Mouse (Mus musculus) forebrain, embryonic 16.5 days (tissue): ENCODE results near the gene Prkar2a. TPM values are rescaled to one million over a fixed set of nuclear protein-coding genes. Genes with fewer than 3 reads are reported as not detected.
"Not testable (repeated sequence)": the region's sequence is repeated elsewhere in the genome, so short reads cannot be mapped to it uniquely, and the experiment has no call there.

Experiments
- ATAC-seq: fragments of 200-750 bp; cut with Nextera tagmentation; 2 replicates; pipeline ENCODE4 v1.8.0; 2017; ENCODE audit warnings: mild to moderate bottlenecking, moderate library complexity
- H3K27ac ChIP-seq: fragments of 300-500 bp; sonication (generic); 2 replicates; pipeline ENCODE4 v1.5.1; 2014; ENCODE audit warnings: low read length, control low read depth
- H3K27me3 ChIP-seq: fragments of 300-500 bp; sonication (generic); replicated peaks from 2 replicates; pipeline ENCODE4 v1.6.1; 2014; ENCODE audit warnings: low read length; ENCODE audit not compliant: control insufficient read depth, insufficient read depth
- H3K36me3 ChIP-seq: fragments of 300-500 bp; sonication (generic); 2 replicates; pipeline ENCODE4 v1.6.1; 2014; ENCODE audit not compliant: control insufficient read depth, insufficient read depth
- H3K4me1 ChIP-seq: fragments of 300-500 bp; sonication (generic); replicated peaks from 2 replicates; pipeline ENCODE4 v1.6.1; 2014; ENCODE audit warnings: low read length; ENCODE audit not compliant: control insufficient read depth, insufficient read depth
- H3K4me2 ChIP-seq: fragments of 300-500 bp; sonication (generic); 2 replicates; pipeline ENCODE4 v1.6.1; 2014; ENCODE audit warnings: mild to moderate bottlenecking, low read length, control low read depth
- H3K4me3 ChIP-seq: fragments of 300-500 bp; sonication (generic); replicated peaks from 2 replicates; pipeline ENCODE4 v1.5.1; 2014; ENCODE audit warnings: mild to moderate bottlenecking, low read length, control low read depth
- H3K9ac ChIP-seq: fragments of 300-500 bp; sonication (generic); replicated peaks from 2 replicates; pipeline ENCODE4 v1.6.1; 2014; ENCODE audit warnings: low read depth, low read length, control low read depth
- H3K9me3 ChIP-seq: fragments of 300-500 bp; sonication (generic); 2 replicates; pipeline ENCODE4 v1.6.1; 2016; ENCODE audit warnings: low read length; ENCODE audit not compliant: control insufficient read depth
- WGBS: fragments of 180-500 bp; shearing (Covaris S2); extraction: QIAGEN DNeasy Blood & Tissue Kit; methylation state at CpG from one replicate; pipeline ENCODE4 v1.1.7; 2014; 5-methylcytosine and 5-hydroxymethylcytosine counted together
- polyA plus RNA-seq: library from polyadenylated mRNA; unstranded; fragments of >200 nt; fragmentation: Nextera tagmentation; extraction: Ambion mirVana; gene quantifications from 2 replicates; pipeline ENCODE4 v1.2.1, GENCODE M21; 2015

Gene Prkar2a
- 37.6 and 41.3 TPM in 2 replicates for polyA plus RNA-seq

DNA sequence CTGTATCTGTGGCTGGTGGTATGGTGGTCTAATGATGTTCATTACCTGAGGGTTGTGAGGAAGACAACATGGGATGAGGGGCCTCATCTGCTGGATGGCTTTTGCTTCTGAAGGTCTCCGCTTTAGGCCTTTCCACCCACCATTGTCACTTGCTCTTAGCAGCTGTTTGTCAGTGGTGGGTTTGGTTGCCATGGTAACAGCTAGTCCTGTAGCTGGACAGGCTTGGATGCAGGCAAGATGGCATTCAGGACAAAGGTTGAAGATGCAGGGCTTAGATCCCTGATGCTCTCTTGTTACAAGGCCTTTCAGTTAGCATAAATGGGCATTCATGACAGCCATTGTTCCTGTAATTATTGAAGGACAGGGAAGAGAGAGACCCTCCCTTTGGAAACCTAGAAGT, at the start of gene Prkar2a:
TSS of gene Prkar2a (plus strand) at position 209 of the 400 bp plus-strand sequence.
- H3K9me3 ChIP-seq: no peaks in the 10 kb centered on the region
- H3K4me1 ChIP-seq: peaks cover 15% of the 10 kb centered on the region
- WGBS: 24% methylated on average over 1 of the region's 1 CpGs
- H3K9ac ChIP-seq: no peak within 1 kb of the TSS
- no peak within 1 kb of the TSS for H3K4me3 ChIP-seq
- no peak for ATAC-seq
- no peaks in the 10 kb centered on the region for H3K27me3 ChIP-seq
- peak within 1 kb of the TSS; percentile 18; the same call in 1 of the 2 replicates for H3K27ac ChIP-seq
- H3K36me3 ChIP-seq: no peaks in the 10 kb centered on the region; the same call in 1 of the 2 replicates
- no peak within 1 kb of the TSS for H3K4me2 ChIP-seq

GRCm38 (mm10) chr9:108639825-108640224, 49.3 kb upstream of the Prkar2a start:
- no peak overlapping the region for H3K9ac ChIP-seq
- no peak overlapping the region for H3K27ac ChIP-seq
- H3K27me3 ChIP-seq: no peaks in the 10 kb centered on the region
- 93% methylated on average over 2 of the region's 2 CpGs for WGBS
- H3K9me3 ChIP-seq: no peaks in the 10 kb centered on the region
- no peaks in the 10 kb centered on the region for H3K4me1 ChIP-seq
- no peaks in the 10 kb centered on the region; the same call in 1 of the 2 replicates for H3K36me3 ChIP-seq
- no peak overlapping the region for H3K4me2 ChIP-seq
- H3K4me3 ChIP-seq: no peak overlapping the region
- ATAC-seq: no peak

DNA sequence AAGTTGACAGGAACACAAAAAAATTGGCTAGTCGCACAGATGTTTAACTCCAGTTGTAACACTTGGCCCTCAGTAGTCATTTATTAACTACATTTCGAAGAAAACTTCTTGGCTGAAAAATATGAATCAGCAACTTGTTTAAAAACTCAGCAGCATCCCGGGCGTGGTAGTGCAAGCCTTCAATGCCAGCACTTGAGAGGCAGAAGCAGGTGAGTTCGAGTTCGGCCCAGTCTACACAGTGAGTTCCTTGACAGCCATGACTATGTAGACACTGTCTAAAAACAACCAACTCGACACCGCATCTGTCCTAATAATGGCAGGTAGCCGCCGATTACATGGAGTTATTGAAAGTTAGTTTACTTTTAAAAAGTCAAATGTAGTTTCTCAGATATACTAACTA, 40.9 kb upstream of the Prkar2a start:
- H3K27ac ChIP-seq: no peak overlapping the region
- no peak for ATAC-seq

DNA sequence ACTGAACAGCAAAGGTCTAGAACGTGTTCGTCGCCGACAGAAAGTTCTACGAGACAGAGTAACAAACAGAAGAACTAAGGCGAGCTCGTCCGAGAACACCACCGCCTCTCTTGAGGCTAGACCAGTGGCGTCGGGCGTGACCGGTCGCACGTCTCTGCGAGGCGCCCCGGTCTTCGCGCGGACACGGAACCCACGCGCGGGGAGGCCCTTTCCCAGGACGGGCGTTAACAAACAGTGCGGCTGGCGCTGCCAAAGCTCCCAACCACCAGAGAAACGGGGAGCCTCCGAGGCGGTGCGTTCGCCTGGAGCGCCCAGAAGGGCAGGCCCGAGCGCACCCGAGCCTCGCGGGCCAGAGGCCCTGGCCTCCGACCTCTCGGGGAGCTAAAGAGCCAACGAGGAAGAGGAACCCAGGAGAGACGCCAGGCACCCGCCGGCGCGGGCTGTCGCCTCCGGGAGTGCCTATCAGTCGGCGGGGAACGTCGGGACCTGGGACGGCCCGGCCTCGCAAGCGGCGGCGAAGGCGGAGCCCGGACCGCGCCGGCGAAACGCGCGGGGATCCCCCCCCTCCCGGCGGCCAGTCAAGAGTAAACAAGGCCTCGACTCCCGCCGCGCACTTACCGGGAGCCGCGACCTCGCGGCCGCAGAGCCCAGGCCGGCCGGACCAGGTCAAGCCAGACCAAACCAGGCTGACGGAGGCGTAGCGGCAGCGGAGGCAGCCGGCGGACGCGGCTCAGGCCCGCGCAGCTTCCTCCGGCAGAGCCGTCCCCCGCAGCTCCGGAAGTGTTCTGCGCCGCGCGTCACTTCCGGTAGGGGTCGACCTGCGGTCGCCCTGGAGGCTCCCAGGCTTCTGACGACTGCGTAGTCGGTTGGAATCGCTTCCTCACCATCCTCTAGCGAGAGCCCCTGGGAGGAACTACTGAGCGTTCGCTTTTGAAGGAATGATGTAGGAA, 40.2 kb upstream of the Prkar2a start, which contains the start of gene Arih2:
TSS of gene Arih2 (minus strand) at position 776 of the 950 bp plus-strand sequence.
- H3K27ac ChIP-seq: peak within 1 kb of the TSS; percentile 89
- H3K4me1 ChIP-seq: peaks cover 17% of the 10 kb centered on the region
- peak within 1 kb of the TSS; percentile 96 for H3K4me2 ChIP-seq
- H3K9ac ChIP-seq: peak within 1 kb of the TSS; percentile 84
- H3K9me3 ChIP-seq: no peaks in the 10 kb centered on the region
- no peaks in the 10 kb centered on the region for H3K36me3 ChIP-seq
- peak within 1 kb of the TSS; percentile 99 for H3K4me3 ChIP-seq
- under 1% methylated on average over 111 of the region's 112 CpGs for whole genome bisulfite sequencing
- ATAC-seq: peak; percentile 100
- no peaks in the 10 kb centered on the region for H3K27me3 ChIP-seq

More for the DNA sequence above, 40.9 kb upstream of the Prkar2a start:
- peak overlapping the region; percentile 84 for H3K9ac ChIP-seq
- peak overlapping the region; percentile 96 for H3K4me2 ChIP-seq
- H3K4me1 ChIP-seq: peaks cover 17% of the 10 kb centered on the region
- H3K9me3 ChIP-seq: no peaks in the 10 kb centered on the region
- no peaks in the 10 kb centered on the region for H3K36me3 ChIP-seq
- no peaks in the 10 kb centered on the region for H3K27me3 ChIP-seq
- peak overlapping the region; percentile 99 for H3K4me3 ChIP-seq
- 47% methylated on average over 10 of the region's 10 CpGs for WGBS

GRCm38 (mm10) chr9:108649561-108650440, 39.3 kb upstream of the Prkar2a start:
- no peak; the same call in 1 of the 2 replicates for ATAC-seq
- H3K27me3 ChIP-seq: no peaks in the 10 kb centered on the region
- WGBS: 30% methylated on average over 29 of the region's 29 CpGs
- H3K9me3 ChIP-seq: no peaks in the 10 kb centered on the region
- H3K9ac ChIP-seq: peak overlapping the region; percentile 84
- peak overlapping the region; percentile 89 for H3K27ac ChIP-seq
- peak overlapping the region; percentile 99 for H3K4me3 ChIP-seq
- H3K36me3 ChIP-seq: no peaks in the 10 kb centered on the region
- H3K4me2 ChIP-seq: peak overlapping the region; percentile 82
- peaks cover 17% of the 10 kb centered on the region for H3K4me1 ChIP-seq

DNA sequence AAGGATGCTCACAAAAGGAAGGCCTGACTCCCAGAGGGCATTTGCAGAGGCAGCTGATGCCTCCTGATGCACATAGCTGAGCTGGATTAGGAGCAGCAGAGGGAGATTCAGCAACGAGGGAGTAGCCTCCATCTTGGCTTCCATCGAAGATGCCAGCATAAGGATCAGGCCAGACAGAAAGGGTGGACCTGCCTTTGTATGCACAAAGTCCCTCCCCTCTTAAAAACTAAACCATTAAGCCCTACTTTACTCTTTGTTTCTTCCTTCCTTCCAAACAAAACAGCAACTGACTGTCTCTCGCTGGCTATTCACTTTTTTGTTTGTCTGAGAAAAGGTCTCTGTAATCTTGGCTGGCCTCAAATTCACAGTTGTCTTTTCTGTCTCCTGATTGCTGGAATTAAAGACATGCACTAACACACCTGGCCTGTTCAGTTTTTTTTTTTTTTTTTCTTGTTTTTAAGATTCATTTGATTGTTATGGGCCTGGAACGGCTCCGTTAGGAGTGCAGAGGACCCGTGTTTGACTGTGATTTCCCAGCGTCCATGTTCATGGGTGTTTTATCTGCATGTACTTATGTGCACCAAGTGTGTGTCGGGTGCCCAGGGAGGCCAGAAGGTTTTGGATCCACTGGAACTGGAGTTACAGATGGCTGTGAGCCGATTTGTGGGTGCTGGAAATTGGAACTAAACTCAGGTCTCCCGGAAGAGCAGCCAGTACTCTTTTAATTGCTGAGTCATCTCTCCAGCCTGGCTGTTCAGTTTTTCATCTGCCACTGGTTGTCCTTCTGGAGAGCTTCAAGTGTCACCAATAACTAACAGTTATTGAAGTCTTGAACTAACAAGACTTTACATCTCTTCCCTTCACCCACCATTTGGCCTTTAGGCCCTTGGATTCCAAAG, 34.3 kb upstream of the Prkar2a start:
- peaks cover 4% of the 10 kb centered on the region for H3K4me1 ChIP-seq
- H3K27ac ChIP-seq: no peak overlapping the region
- H3K9me3 ChIP-seq: no peaks in the 10 kb centered on the region
- H3K9ac ChIP-seq: no peak overlapping the region
- H3K36me3 ChIP-seq: no peaks in the 10 kb centered on the region
- H3K4me3 ChIP-seq: no peak overlapping the region
- WGBS: 73% methylated on average over 10 of the region's 10 CpGs
- H3K4me2 ChIP-seq: no peak overlapping the region
- ATAC-seq: no peak
- H3K27me3 ChIP-seq: no peaks in the 10 kb centered on the region

DNA sequence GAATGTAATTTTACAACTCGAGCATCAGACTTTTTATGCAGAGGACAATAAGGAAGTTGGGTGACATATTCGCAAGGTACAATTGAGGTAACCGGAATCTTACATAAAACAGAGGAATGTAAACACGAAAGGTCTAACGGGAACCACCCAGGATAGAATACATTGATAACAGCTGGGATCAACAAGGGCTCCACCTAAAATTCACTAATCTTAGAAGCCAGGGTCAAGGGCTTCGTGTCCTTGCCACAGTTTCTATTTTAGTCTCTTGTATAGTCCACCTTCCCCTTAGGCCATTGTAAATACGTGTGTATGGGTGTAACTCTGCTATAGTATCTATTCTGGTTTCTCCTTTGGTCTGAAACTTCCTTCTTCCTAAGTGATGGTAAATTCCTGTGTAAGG, 33.2 kb upstream of the Prkar2a start:
- not testable (repeated sequence) for H3K4me2 ChIP-seq, H3K36me3 ChIP-seq, H3K27me3 ChIP-seq, ATAC-seq, H3K9me3 ChIP-seq, H3K4me1 ChIP-seq, H3K9ac ChIP-seq, H3K27ac ChIP-seq, H3K4me3 ChIP-seq
- 82% methylated on average over 7 of the region's 7 CpGs for WGBS

GRCm38 (mm10) chr9:108661677-108662612, 27.2 kb upstream of the Prkar2a start, which contains the start of gene Slc25a20:
TSS of gene Slc25a20 (plus strand) at chr9:108662088.
- Histone ChIP-seq H3K27ac (no peak within 1 kb of the TSS), H3K9me3 (no peaks in the 10 kb centered on the region), H3K4me1 (peaks cover 8% of the 10 kb centered on the region; the same call in 1 of the 2 replicates), H3K4me2 (peak within 1 kb of the TSS; percentile 67), H3K27me3 (no peaks in the 10 kb centered on the region), H3K4me3 (peak within 1 kb of the TSS; percentile 71), H3K9ac (peak within 1 kb of the TSS; percentile 63), H3K36me3 (no peaks in the 10 kb centered on the region)
- WGBS: 2% methylated on average over 37 of the region's 37 CpGs
- ATAC-seq: peak; percentile 83
